Mouse (Mus musculus): ENCODE measurements at regions not wholly inside any gene's neighbourhood (a gene's known extent, or its start where the extent isn't known, plus 50 kb on each side); places are given as distances from the start of the nearest gene placed in this dataset.

DNA sequence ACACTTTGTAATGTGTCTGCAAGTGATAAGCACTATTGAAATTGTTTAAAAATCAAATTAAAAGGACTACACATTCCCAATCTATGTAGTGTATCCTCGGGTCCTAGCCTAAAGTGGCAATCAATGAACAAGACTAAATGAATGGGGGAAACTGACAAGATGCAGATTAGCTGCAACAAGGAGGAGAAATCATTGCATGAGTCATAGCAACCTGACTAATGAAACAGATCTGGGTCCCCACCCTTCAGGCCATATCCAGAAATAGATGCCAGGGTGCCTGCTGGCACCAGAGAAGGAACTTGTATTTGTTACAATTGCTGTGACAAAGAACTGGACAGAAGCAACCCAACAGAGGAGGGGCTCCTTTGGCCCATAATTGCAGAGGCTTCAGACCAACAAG lies 148.4 kb downstream of the Klf6 start:
- TF ChIP-seq CTCF (IDR thresholded peaks at IDR 0.05), result no peak
- TF ChIP-seq EP300 (IDR thresholded peaks at IDR 0.05), result no peak
